Mouse (Mus musculus) testis, postnatal 14 days (tissue): ENCODE data around the gene Immp2l.

Source experiments
- DNase-seq: peaks from one replicate; pipeline ENCODE4 v3.0.0; 2021; ENCODE audit warnings: low spot score

Gene Immp2l

GRCm38 (mm10) chr12:41520326-41520725 is 496.4 kb downstream of the Immp2l start:
- no peak for DNase-seq

GRCm38 (mm10) chr12:41521671-41522070 is 497.8 kb downstream of the Immp2l start:
- DNase-seq, result no peak

- DNase-seq, result no peak
Observed at GRCm38 (mm10) chr12:41526688-41527087, 502.8 kb downstream of the Immp2l start.

- no peak for DNase-seq
Observed at GRCm38 (mm10) chr12:41528410-41528809, 504.5 kb downstream of the Immp2l start.

GRCm38 (mm10) chr12:41539989-41540388 is 516.1 kb downstream of the Immp2l start:
- no peak for DNase-seq

GRCm38 (mm10) chr12:41551578-41551977 is 527.7 kb downstream of the Immp2l start:
- DNase-seq, result no peak

GRCm38 (mm10) chr12:41557832-41558231 is 533.9 kb downstream of the Immp2l start:
- DNase-seq, result no peak

GRCm38 (mm10) chr12:41558956-41559735 is 535.3 kb downstream of the Immp2l start:
- no peak for DNase-seq

GRCm38 (mm10) chr12:41565540-41566432 is 541.9 kb downstream of the Immp2l start:
- no peak for DNase-seq

- DNase-seq, result no peak
Observed at GRCm38 (mm10) chr12:41566433-41566794, 542.5 kb downstream of the Immp2l start.

GRCm38 (mm10) chr12:41573754-41574153 is 549.9 kb downstream of the Immp2l start:
- no peak for DNase-seq

- no peak for DNase-seq
Observed at GRCm38 (mm10) chr12:41575221-41575620, 551.3 kb downstream of the Immp2l start.

GRCm38 (mm10) chr12:41593401-41593800 is 569.5 kb downstream of the Immp2l start:
- no peak for DNase-seq

GRCm38 (mm10) chr12:41594037-41594436 is 570.1 kb downstream of the Immp2l start:
- DNase-seq, result no peak

- no peak for DNase-seq
Observed at GRCm38 (mm10) chr12:41615271-41615670, 591.4 kb downstream of the Immp2l start.

GRCm38 (mm10) chr12:41621341-41621740 is 597.5 kb downstream of the Immp2l start:
- DNase-seq, result no peak

- DNase-seq, result no peak
Observed at GRCm38 (mm10) chr12:41643262-41643661, 619.4 kb downstream of the Immp2l start.

GRCm38 (mm10) chr12:41644802-41645551 is 621.1 kb downstream of the Immp2l start:
- DNase-seq, result no peak

GRCm38 (mm10) chr12:41646956-41647575 is 623.2 kb downstream of the Immp2l start:
- DNase-seq, result no peak

GRCm38 (mm10) chr12:41647675-41648074 is 623.8 kb downstream of the Immp2l start:
- no peak for DNase-seq

- DNase-seq, result no peak
Observed at GRCm38 (mm10) chr12:41649826-41650541, 626.1 kb downstream of the Immp2l start.
